Mouse (Mus musculus) erythroblast, embryonic 14.5 days (primary cell): ENCODE measurements around the gene Paics.

Source experiments
- GATA1 ChIP-seq: IDR thresholded peaks from 2 replicates; pipeline ENCODE4 v1.6.1; 2012; ENCODE audit warnings: low read length, inconsistent platforms, mixed read lengths
- TAL1 ChIP-seq: IDR thresholded peaks from 3 replicates; pipeline ENCODE4 v1.6.1; 2012; ENCODE audit warnings: low read length, inconsistent platforms, mixed read lengths

- TF ChIP-seq GATA1 (no peak), TAL1 (no peak)
Measured at GRCm38 (mm10) chr5:76928124-76928832, 22.8 kb upstream of the Paics start.
